Mouse (Mus musculus): ENCODE measurements around the gene Sec14l4.
"Not testable (repeated sequence)": the region's sequence is repeated elsewhere in the genome, so short reads cannot be mapped to it uniquely, and the experiment has no call there.

The Sec14l4 gene

GRCm38 (mm10) chr11:4031126-4031941 lies at the start of gene Sec14l4:
Sec14l4 (plus strand) TSS chr11:4031462.
- no peak for DNase-seq (ENCODE audit: low read depth)

GRCm38 (mm10) chr11:3981536-3981935 lies 49.7 kb upstream of the Sec14l4 start:
- no peak for DNase-seq (ENCODE audit: low read depth)

- DNase-seq (ENCODE audit: low read depth) = no peak
Observed at GRCm38 (mm10) chr11:3982275-3983209, 48.7 kb upstream of the Sec14l4 start.

GRCm38 (mm10) chr11:3983291-3983862 lies 47.9 kb upstream of the Sec14l4 start, which contains the start of gene Gal3st1:
Gal3st1 (plus strand) TSS chr11:3983636.
- DNase-seq (ENCODE audit: low read depth) = no peak

- DNase-seq (ENCODE audit: low read depth) = no peak
Observed at GRCm38 (mm10) chr11:3983863-3984745, 47.2 kb upstream of the Sec14l4 start.

GRCm38 (mm10) chr11:3989748-3990147 lies 41.5 kb upstream of the Sec14l4 start:
- no peak for DNase-seq (ENCODE audit: low read depth)

- DNase-seq (ENCODE audit: low read depth) = no peak
Observed at GRCm38 (mm10) chr11:3993132-3993531, 38.1 kb upstream of the Sec14l4 start.

- DNase-seq (ENCODE audit: low read depth) = no peak
Observed at GRCm38 (mm10) chr11:3993914-3994313, 37.3 kb upstream of the Sec14l4 start.

GRCm38 (mm10) chr11:3995511-3995910 lies 35.8 kb upstream of the Sec14l4 start:
- no peak for DNase-seq (ENCODE audit: low read depth)

- no peak for DNase-seq (ENCODE audit: low read depth)
Observed at GRCm38 (mm10) chr11:3996840-3997239, 34.4 kb upstream of the Sec14l4 start.

- DNase-seq (ENCODE audit: low read depth) = no peak
Observed at GRCm38 (mm10) chr11:3997978-3998720, 33.1 kb upstream of the Sec14l4 start.

- no peak for DNase-seq (ENCODE audit: low read depth)
Observed at GRCm38 (mm10) chr11:3999547-3999946, 31.7 kb upstream of the Sec14l4 start.

GRCm38 (mm10) chr11:4001603-4002002 lies 29.7 kb upstream of the Sec14l4 start:
- DNase-seq (ENCODE audit: low read depth) = peak; percentile 33

- no peak for DNase-seq (ENCODE audit: low read depth)
Observed at GRCm38 (mm10) chr11:4005220-4005805, 25.9 kb upstream of the Sec14l4 start.

- DNase-seq (ENCODE audit: low read depth) = no peak
Observed at GRCm38 (mm10) chr11:4006462-4006861, 24.8 kb upstream of the Sec14l4 start.

- no peak for DNase-seq (ENCODE audit: low read depth)
Observed at GRCm38 (mm10) chr11:4012616-4013015, 18.6 kb upstream of the Sec14l4 start.

- not testable (repeated sequence) for DNase-seq (ENCODE audit: low read depth)
Observed at GRCm38 (mm10) chr11:4015796-4016195, 15.5 kb upstream of the Sec14l4 start.

GRCm38 (mm10) chr11:4022111-4022510 lies 9.2 kb upstream of the Sec14l4 start:
- DNase-seq (ENCODE audit: low read depth) = not testable (repeated sequence)

- DNase-seq (ENCODE audit: low read depth) = no peak
Observed at GRCm38 (mm10) chr11:4023321-4023720, 7.9 kb upstream of the Sec14l4 start.

GRCm38 (mm10) chr11:4027066-4027465 lies 4.2 kb upstream of the Sec14l4 start:
- no peak for DNase-seq (ENCODE audit: low read depth)

Data from fibroblast of lung, adult 2 months (primary cell).